Mouse (Mus musculus) megakaryocyte, embryonic 14.5 days (primary cell): ENCODE data around the gene Tenm1. TPM values are rescaled to one million over a fixed set of nuclear protein-coding genes. Genes with fewer than 3 reads are reported as not detected.

Experiments
- H3K27me3 ChIP-seq: replicated peaks from 2 replicates; pipeline ENCODE3; 2012; ENCODE audit warnings: inconsistent platforms
- H3K36me3 ChIP-seq: replicated peaks from 2 replicates; pipeline ENCODE3; 2012; ENCODE audit warnings: low read length, inconsistent platforms, mixed read lengths
- H3K4me1 ChIP-seq: 2 replicates; pipeline ENCODE4 v1.6.1; 2012; ENCODE audit warnings: inconsistent platforms
- H3K4me3 ChIP-seq: replicated peaks from 2 replicates; pipeline ENCODE3; 2012; ENCODE audit warnings: moderate library complexity, mild to moderate bottlenecking, inconsistent platforms
- H3K9me3 ChIP-seq: 2 replicates; pipeline ENCODE4 v1.6.1; 2012; ENCODE audit warnings: inconsistent platforms
- FLI1 ChIP-seq: IDR thresholded peaks from 2 replicates; pipeline ENCODE4 v1.6.1; 2012; ENCODE audit warnings: low read length, inconsistent platforms, mixed read lengths
- GATA1 ChIP-seq: IDR thresholded peaks from 3 replicates; pipeline ENCODE4 v1.6.1; 2012; ENCODE audit warnings: mixed read lengths, low read length, inconsistent platforms, borderline replicate concordance
- polyA plus RNA-seq: library from polyadenylated mRNA; stranded (reverse); fragments of >175 nt; gene quantifications from 2 replicates; pipeline ENCODE4 v1.2.3, GENCODE M21; 2012; ENCODE audit warnings: low replicate concordance; ENCODE audit not compliant: insufficient read depth

The Tenm1 gene
- not detected in 2 replicates for polyA plus RNA-seq

- Histone ChIP-seq H3K4me3 (no peak within 1 kb of the TSS), H3K36me3 (no peaks in the 10 kb centered on the region), H3K4me1 (no peaks in the 10 kb centered on the region), H3K27me3 (peaks cover 39% of the 10 kb centered on the region), H3K9me3 (peaks cover 7% of the 10 kb centered on the region; the same call in 1 of the 2 replicates)
- no peak for TF ChIP-seq GATA1
- TF ChIP-seq FLI1: no peak
Measured at GRCm38 (mm10) chrX:43428855-43429263, at the start of gene Tenm1. Gene Tenm1 (minus strand): TSS chrX:43429126.

GRCm38 (mm10) chrX:43467311-43467710, 38.4 kb upstream of the Tenm1 start:
- no peaks in the 10 kb centered on the region for H3K4me1 ChIP-seq
- H3K36me3 ChIP-seq: no peaks in the 10 kb centered on the region
- no peak overlapping the region for H3K4me3 ChIP-seq
- no peaks in the 10 kb centered on the region for H3K27me3 ChIP-seq
- TF ChIP-seq GATA1 (no peak), FLI1 (no peak)
- H3K9me3 ChIP-seq: no peaks in the 10 kb centered on the region

GRCm38 (mm10) chrX:43430581-43430980, 1.7 kb upstream of the Tenm1 start:
- H3K9me3 ChIP-seq: peaks cover 7% of the 10 kb centered on the region; the same call in 1 of the 2 replicates
- no peak for TF ChIP-seq GATA1
- TF ChIP-seq FLI1: no peak

GRCm38 (mm10) chrX:43429982-43430531, 1.1 kb upstream of the Tenm1 start:
- TF ChIP-seq FLI1 (no peak), GATA1 (no peak)
- Histone ChIP-seq H3K4me1 (no peaks in the 10 kb centered on the region), H3K36me3 (no peaks in the 10 kb centered on the region)

More at GRCm38 (mm10) chrX:43430581-43430980, 1.7 kb upstream of the Tenm1 start:
- Histone ChIP-seq H3K4me3 (no peak overlapping the region), H3K27me3 (peaks cover 39% of the 10 kb centered on the region), H3K36me3 (no peaks in the 10 kb centered on the region), H3K4me1 (no peaks in the 10 kb centered on the region)

GRCm38 (mm10) chrX:43429337-43429736, 411 bp upstream of the Tenm1 start:
- H3K4me3 ChIP-seq: no peak overlapping the region
- peaks cover 39% of the 10 kb centered on the region for H3K27me3 ChIP-seq
- no peaks in the 10 kb centered on the region for H3K36me3 ChIP-seq
- H3K4me1 ChIP-seq: no peaks in the 10 kb centered on the region
- TF ChIP-seq FLI1 (no peak), GATA1 (no peak)
- peaks cover 7% of the 10 kb centered on the region; the same call in 1 of the 2 replicates for H3K9me3 ChIP-seq

More at GRCm38 (mm10) chrX:43429982-43430531, 1.1 kb upstream of the Tenm1 start:
- Histone ChIP-seq H3K4me3 (no peak overlapping the region), H3K9me3 (peaks cover 7% of the 10 kb centered on the region; the same call in 1 of the 2 replicates), H3K27me3 (peaks cover 39% of the 10 kb centered on the region)

GRCm38 (mm10) chrX:43427961-43428365, 963 bp downstream of the Tenm1 start:
- H3K4me3 ChIP-seq: no peak overlapping the region
- peaks cover 39% of the 10 kb centered on the region for H3K27me3 ChIP-seq
- no peaks in the 10 kb centered on the region for H3K4me1 ChIP-seq
- H3K9me3 ChIP-seq: peaks cover 7% of the 10 kb centered on the region; the same call in 1 of the 2 replicates
- H3K36me3 ChIP-seq: no peaks in the 10 kb centered on the region
- no peak for TF ChIP-seq FLI1
- TF ChIP-seq GATA1: no peak

- Histone ChIP-seq H3K4me3 (no peak overlapping the region), H3K9me3 (peaks cover 7% of the 10 kb centered on the region; the same call in 1 of the 2 replicates), H3K27me3 (peaks cover 39% of the 10 kb centered on the region), H3K36me3 (no peaks in the 10 kb centered on the region), H3K4me1 (no peaks in the 10 kb centered on the region)
- TF ChIP-seq GATA1: no peak
- no peak for TF ChIP-seq FLI1
Measured at GRCm38 (mm10) chrX:43427111-43427510, 1.8 kb downstream of the Tenm1 start.

GRCm38 (mm10) chrX:43397957-43398356, 31.0 kb downstream of the Tenm1 start:
- Histone ChIP-seq H3K9me3 (no peaks in the 10 kb centered on the region), H3K4me3 (no peak overlapping the region), H3K4me1 (no peaks in the 10 kb centered on the region), H3K36me3 (no peaks in the 10 kb centered on the region), H3K27me3 (no peaks in the 10 kb centered on the region)
- TF ChIP-seq GATA1: no peak
- TF ChIP-seq FLI1: no peak

GRCm38 (mm10) chrX:43388106-43388505, 40.8 kb downstream of the Tenm1 start:
- H3K36me3 ChIP-seq: no peaks in the 10 kb centered on the region
- H3K4me1 ChIP-seq: no peaks in the 10 kb centered on the region
- no peak for TF ChIP-seq GATA1
- TF ChIP-seq FLI1: no peak
- peaks cover 1% of the 10 kb centered on the region for H3K27me3 ChIP-seq
- no peak overlapping the region for H3K4me3 ChIP-seq
- no peaks in the 10 kb centered on the region for H3K9me3 ChIP-seq

- Histone ChIP-seq H3K4me1 (no peaks in the 10 kb centered on the region), H3K27me3 (no peaks in the 10 kb centered on the region), H3K36me3 (no peaks in the 10 kb centered on the region), H3K4me3 (no peak overlapping the region), H3K9me3 (no peaks in the 10 kb centered on the region)
- TF ChIP-seq FLI1 (no peak), GATA1 (no peak)
Measured at GRCm38 (mm10) chrX:43372526-43372925, 56.4 kb downstream of the Tenm1 start.
